Mouse (Mus musculus) mouse trophoblast stem cell (cell line): ENCODE results near the gene Lrrc8b.

Experiments used
- in situ Hi-C, 2 experiments: fragments of 300-500 bp; cut with MseI, MboI; formaldehyde crosslinking; loops; 2 replicates in 1 of 2; 3 replicates in 1 of 2; pipeline ENCODE4 v1.15.1; 2025

Gene Lrrc8b

GRCm38 (mm10) chr5:105418364-105418763 lies 2.8 kb downstream of the Lrrc8b start:
- in situ Hi-C loops: no loop called here

- in situ Hi-C loops: no loop called here
Observed at GRCm38 (mm10) chr5:105418851-105419250, 3.3 kb downstream of the Lrrc8b start.

GRCm38 (mm10) chr5:105425587-105425986 lies 10.0 kb downstream of the Lrrc8b start:
- in situ Hi-C loops: no loop called here

GRCm38 (mm10) chr5:105427326-105427725 lies 11.8 kb downstream of the Lrrc8b start:
- in situ Hi-C loops: no loop called here

- in situ Hi-C loops: no loop called here
Observed at GRCm38 (mm10) chr5:105428265-105428974, 12.8 kb downstream of the Lrrc8b start.

- in situ Hi-C loops: no loop called here
Observed at GRCm38 (mm10) chr5:105430148-105430547, 14.6 kb downstream of the Lrrc8b start.

- in situ Hi-C loops: no loop called here
Observed at GRCm38 (mm10) chr5:105439608-105440007, 24.0 kb downstream of the Lrrc8b start.

GRCm38 (mm10) chr5:105440992-105441535 lies 25.5 kb downstream of the Lrrc8b start:
- in situ Hi-C loops: no loop called here

GRCm38 (mm10) chr5:105442212-105443000 lies 26.8 kb downstream of the Lrrc8b start:
- in situ Hi-C loops: no loop called here

- in situ Hi-C loops: no loop called here
Observed at GRCm38 (mm10) chr5:105443057-105443815, 27.7 kb downstream of the Lrrc8b start.

- in situ Hi-C loops: no loop called here
Observed at GRCm38 (mm10) chr5:105445686-105446085, 30.1 kb downstream of the Lrrc8b start.

- in situ Hi-C loops: no loop called here
Observed at GRCm38 (mm10) chr5:105454105-105454504, 38.5 kb downstream of the Lrrc8b start.

GRCm38 (mm10) chr5:105459077-105459476 lies 43.5 kb downstream of the Lrrc8b start:
- in situ Hi-C loops: no loop called here

- in situ Hi-C loops: no loop called here
Observed at GRCm38 (mm10) chr5:105460551-105460950, 45.0 kb downstream of the Lrrc8b start.

GRCm38 (mm10) chr5:105461076-105461475 lies 45.5 kb downstream of the Lrrc8b start:
- in situ Hi-C loops: no loop called here

- in situ Hi-C loops: no loop called here
Observed at GRCm38 (mm10) chr5:105464671-105465070, 49.1 kb downstream of the Lrrc8b start.

GRCm38 (mm10) chr5:105465550-105465949 lies 50.0 kb downstream of the Lrrc8b start:
- in situ Hi-C loops: no loop called here

GRCm38 (mm10) chr5:105466471-105466902 lies 50.9 kb downstream of the Lrrc8b start:
- in situ Hi-C loops: no loop called here

- in situ Hi-C loops: no loop called here
Observed at GRCm38 (mm10) chr5:105467271-105467670, 51.7 kb downstream of the Lrrc8b start.

- in situ Hi-C loops: no loop called here
Observed at GRCm38 (mm10) chr5:105472983-105473705, 57.6 kb downstream of the Lrrc8b start.

- in situ Hi-C loops: no loop called here
Observed at GRCm38 (mm10) chr5:105477527-105477926, 62.0 kb downstream of the Lrrc8b start.
